Mouse (Mus musculus) hindbrain, embryonic 15.5 days (tissue): ENCODE results near the gene Plekha8. TPM values are rescaled to one million over a fixed set of nuclear protein-coding genes. Genes with fewer than 3 reads are reported as not detected.

ENCODE experiments used
- ATAC-seq: fragments of 200-750 bp; cut with Nextera tagmentation; 2 replicates; pipeline ENCODE4 v1.8.0; 2017; ENCODE audit warnings: low read depth, moderate number of reproducible peaks, moderate TSS enrichment; ENCODE audit not compliant: low FRiP score
- H3K27ac ChIP-seq: fragments of 300-500 bp; sonication (generic); replicated peaks from 2 replicates; pipeline ENCODE4 v1.5.1; 2015; ENCODE audit warnings: mild to moderate bottlenecking, inconsistent platforms
- H3K27me3 ChIP-seq: fragments of 300-500 bp; sonication (generic); 2 replicates; pipeline ENCODE4 v1.6.1; 2015; ENCODE audit warnings: control low read depth, inconsistent platforms
- H3K36me3 ChIP-seq: fragments of 300-500 bp; sonication (generic); 2 replicates; pipeline ENCODE4 v1.6.1; 2015; ENCODE audit warnings: control low read depth, inconsistent platforms
- H3K4me1 ChIP-seq: fragments of 300-500 bp; sonication (generic); replicated peaks from 2 replicates; pipeline ENCODE4 v1.6.1; 2015; ENCODE audit warnings: control low read depth, inconsistent platforms
- H3K4me2 ChIP-seq: fragments of 300-500 bp; sonication (generic); 2 replicates; pipeline ENCODE4 v1.6.1; 2015; ENCODE audit warnings: moderate library complexity, mild to moderate bottlenecking, inconsistent platforms
- H3K4me3 ChIP-seq: fragments of 300-500 bp; sonication (generic); 2 replicates; pipeline ENCODE4 v1.5.1; 2015; ENCODE audit warnings: mild to moderate bottlenecking, inconsistent platforms
- H3K9ac ChIP-seq: fragments of 300-500 bp; sonication (generic); 2 replicates; pipeline ENCODE4 v1.6.1; 2015; ENCODE audit warnings: inconsistent platforms
- H3K9me3 ChIP-seq: fragments of 300-500 bp; sonication (generic); 2 replicates; pipeline ENCODE4 v1.6.1; 2016; ENCODE audit warnings: control low read depth, inconsistent platforms
- WGBS: fragments of 180-500 bp; shearing (Covaris S2); methylation state at CpG from one replicate; pipeline ENCODE4 v1.1.7; 2015; 5-methylcytosine and 5-hydroxymethylcytosine counted together
- polyA plus RNA-seq: library from polyadenylated mRNA; unstranded; fragments of >200 nt; fragmentation: Nextera tagmentation; extraction: Ambion mirVana; gene quantifications from 2 replicates; pipeline ENCODE4 v1.2.1, GENCODE M21; 2015

The Plekha8 gene
- polyA plus RNA-seq, 1 experiment from 2014 or later: 7.9 TPM

DNA sequence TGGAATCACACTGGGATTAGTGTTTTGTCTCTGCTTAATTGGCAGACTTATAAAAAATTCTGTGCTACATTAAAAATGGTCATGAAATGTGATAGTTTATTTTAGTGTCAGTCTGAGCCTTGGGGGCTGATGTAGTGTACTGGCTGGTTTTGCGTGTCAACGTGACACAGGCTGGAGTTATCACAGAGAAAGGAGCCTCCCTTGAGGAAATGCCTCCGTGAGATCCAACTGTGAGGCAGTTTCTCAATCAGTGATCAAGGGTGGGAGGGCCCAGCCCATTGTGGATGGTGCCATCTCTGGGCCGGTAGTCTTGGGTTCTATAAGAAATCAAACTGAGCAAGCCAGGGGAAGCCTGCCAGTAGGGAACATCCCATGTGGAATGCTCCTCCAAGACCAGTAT, 11.3 kb downstream of the Plekha8 start:
- Histone ChIP-seq H3K4me3 (no peak overlapping the region), H3K4me2 (no peak overlapping the region), H3K9ac (no peak overlapping the region), H3K27ac (no peak overlapping the region), H3K36me3 (peaks cover 3% of the 10 kb centered on the region; the same call in 1 of the 2 replicates), H3K4me1 (no peaks in the 10 kb centered on the region), H3K9me3 (no peaks in the 10 kb centered on the region), H3K27me3 (no peaks in the 10 kb centered on the region)
- WGBS: 48% methylated on average over 4 of the region's 4 CpGs
- no peak for ATAC-seq

DNA sequence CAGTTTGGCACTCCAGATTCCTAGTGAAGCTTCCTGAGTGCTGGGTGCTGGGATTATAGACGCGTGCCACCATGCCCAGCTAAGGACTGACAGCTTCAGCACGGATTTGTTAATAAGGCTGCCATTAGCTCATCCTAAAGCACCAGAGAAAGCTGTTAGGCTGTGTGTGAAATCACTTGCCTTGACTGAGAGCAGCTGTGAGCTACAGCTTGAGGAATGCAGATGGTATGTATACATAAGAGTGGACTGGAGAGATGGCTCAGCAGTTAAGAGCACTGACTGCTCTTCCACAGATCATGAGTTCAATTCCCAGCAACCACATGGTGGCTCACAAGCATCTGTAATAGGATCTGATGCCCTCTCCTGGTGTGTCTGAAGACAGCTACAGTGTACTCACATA, 22.5 kb downstream of the Plekha8 start:
- H3K9ac ChIP-seq: no peak overlapping the region
- WGBS: 89% methylated on average over 3 of the region's 3 CpGs
- H3K27ac ChIP-seq: no peak overlapping the region
- H3K9me3 ChIP-seq: no peaks in the 10 kb centered on the region
- H3K4me1 ChIP-seq: no peaks in the 10 kb centered on the region
- no peak overlapping the region for H3K4me2 ChIP-seq
- 0 out of 2 replicates have a peak, but pooled peaks cover 14% of the 10 kb centered on the region for H3K36me3 ChIP-seq
- H3K4me3 ChIP-seq: no peak overlapping the region
- no peaks in the 10 kb centered on the region for H3K27me3 ChIP-seq
- no peak for ATAC-seq

DNA sequence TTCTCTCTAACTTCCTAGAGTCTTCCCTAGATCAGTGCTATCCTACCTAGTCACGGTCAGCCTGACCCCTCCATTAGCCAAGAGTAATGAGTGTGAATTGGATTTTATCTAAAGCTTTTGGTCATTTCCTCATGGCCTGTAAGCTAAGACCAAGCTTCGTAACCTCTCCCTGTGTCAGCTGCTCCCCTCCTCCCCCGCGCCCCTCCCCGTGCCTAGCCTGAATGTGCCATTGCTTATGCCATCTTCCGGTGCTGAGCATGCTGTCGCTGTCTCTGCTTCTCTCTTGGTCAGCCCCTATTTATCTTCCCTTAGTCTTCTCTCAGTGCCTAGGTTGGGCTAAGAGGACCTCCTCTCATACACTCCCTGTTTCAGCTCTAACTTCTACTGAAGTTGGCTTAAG, 24.6 kb downstream of the Plekha8 start:
- H3K4me2 ChIP-seq: no peak overlapping the region
- peaks cover 25% of the 10 kb centered on the region; the same call in 1 of the 2 replicates for H3K36me3 ChIP-seq
- no peak overlapping the region for H3K27ac ChIP-seq
- H3K9ac ChIP-seq: no peak overlapping the region
- no peak overlapping the region for H3K4me3 ChIP-seq
- no peaks in the 10 kb centered on the region for H3K27me3 ChIP-seq
- 89% methylated on average over 7 of the region's 7 CpGs for WGBS
- no peaks in the 10 kb centered on the region for H3K9me3 ChIP-seq
- H3K4me1 ChIP-seq: no peaks in the 10 kb centered on the region
- no peak for ATAC-seq

DNA sequence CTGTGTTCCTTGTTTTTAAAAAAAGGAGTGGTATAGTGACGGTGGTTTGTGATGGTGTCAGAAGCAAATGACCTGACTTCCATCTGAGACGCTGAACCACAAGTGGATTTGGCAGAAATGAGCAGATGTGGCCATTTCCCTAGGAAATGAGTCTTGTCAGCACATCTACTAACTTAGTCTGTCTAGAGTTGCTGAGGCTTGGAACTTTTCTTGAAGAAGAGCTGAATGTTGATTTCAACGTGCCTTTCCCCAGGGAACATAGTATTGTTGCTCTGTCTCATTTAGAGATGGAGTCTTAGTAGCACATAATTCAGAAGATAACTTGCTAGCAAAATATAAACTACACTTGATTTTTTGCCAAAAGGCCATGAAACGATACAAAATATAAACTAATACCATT, 25.4 kb downstream of the Plekha8 start:
- peaks cover 33% of the 10 kb centered on the region; the same call in 1 of the 2 replicates for H3K36me3 ChIP-seq
- no peak for ATAC-seq
- H3K9me3 ChIP-seq: no peaks in the 10 kb centered on the region
- no peaks in the 10 kb centered on the region for H3K4me1 ChIP-seq
- no peak overlapping the region for H3K4me2 ChIP-seq
- no peak overlapping the region for H3K4me3 ChIP-seq
- H3K27me3 ChIP-seq: no peaks in the 10 kb centered on the region
- 85% methylated on average over 4 of the region's 4 CpGs for WGBS
- H3K27ac ChIP-seq: no peak overlapping the region
- H3K9ac ChIP-seq: no peak overlapping the region

DNA sequence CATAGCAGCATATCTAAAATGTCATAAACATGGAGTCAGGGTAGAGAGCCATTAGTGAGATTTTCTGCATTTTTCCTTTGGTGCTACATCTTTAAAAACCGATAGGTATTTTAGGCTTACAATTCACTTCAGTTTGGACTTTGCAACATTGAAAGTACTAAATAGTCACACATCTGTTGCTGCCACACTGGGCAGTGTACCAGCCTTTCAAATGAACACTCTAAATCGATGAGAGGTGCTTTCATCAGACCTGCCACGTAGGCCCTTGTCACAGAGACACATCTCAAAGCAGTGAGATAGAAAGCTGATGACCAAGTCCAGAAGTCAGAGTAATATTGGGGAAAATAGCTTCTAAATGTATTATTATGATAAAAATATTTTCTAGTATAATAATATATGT, 33.5 kb downstream of the Plekha8 start:
- no peak for ATAC-seq
- Histone ChIP-seq H3K4me2 (no peak overlapping the region), H3K9ac (no peak overlapping the region), H3K4me3 (no peak overlapping the region), H3K4me1 (no peaks in the 10 kb centered on the region), H3K27me3 (no peaks in the 10 kb centered on the region), H3K27ac (no peak overlapping the region), H3K36me3 (peaks cover 50% of the 10 kb centered on the region), H3K9me3 (no peaks in the 10 kb centered on the region)
- 93% methylated on average over 3 of the region's 3 CpGs for WGBS

DNA sequence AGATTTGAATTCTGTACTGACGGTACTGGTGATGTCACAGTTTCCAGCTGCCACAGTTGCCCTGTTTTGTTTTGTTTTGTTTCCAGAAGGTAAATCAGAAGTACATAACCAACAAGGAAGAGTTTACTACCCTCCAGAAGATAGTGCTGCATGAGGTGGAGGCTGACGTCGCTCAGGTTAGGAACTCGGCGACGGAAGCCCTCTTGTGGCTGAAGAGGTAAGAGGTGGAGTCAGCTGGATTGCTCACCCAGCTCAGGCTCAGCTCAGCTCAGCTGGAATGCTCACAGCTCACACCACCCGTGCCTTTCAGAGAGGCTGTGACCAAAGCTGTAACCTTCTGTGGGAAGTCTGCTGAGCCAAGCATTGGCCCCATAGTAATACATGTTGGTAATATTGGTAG, 34.8 kb downstream of the Plekha8 start:
- Histone ChIP-seq H3K9ac (no peak overlapping the region), H3K4me3 (no peak overlapping the region), H3K4me1 (no peaks in the 10 kb centered on the region), H3K4me2 (no peak overlapping the region), H3K9me3 (no peaks in the 10 kb centered on the region), H3K36me3 (peaks cover 42% of the 10 kb centered on the region), H3K27me3 (no peaks in the 10 kb centered on the region), H3K27ac (no peak overlapping the region)
- ATAC-seq: no peak
- WGBS: 35% methylated on average over 7 of the region's 7 CpGs

DNA sequence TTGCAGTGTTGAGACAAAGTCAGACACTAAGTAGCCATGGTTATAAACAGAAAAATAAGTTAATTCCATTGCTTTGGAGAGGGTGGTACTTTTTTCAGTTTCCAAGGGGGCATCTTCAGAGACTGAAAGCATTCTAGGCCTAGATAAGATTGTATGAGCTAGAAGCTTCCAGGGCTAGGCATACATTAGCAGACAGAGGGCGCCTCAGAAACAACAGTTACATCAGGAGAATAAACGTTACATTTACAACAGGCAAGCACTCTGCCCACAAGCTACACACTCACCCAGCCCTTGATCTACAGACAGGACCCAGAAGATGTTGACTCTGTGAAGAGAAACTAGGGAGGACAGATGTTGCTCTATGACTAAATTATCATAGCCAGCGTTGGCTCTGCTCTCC, 36.6 kb downstream of the Plekha8 start:
- Histone ChIP-seq H3K36me3 (peaks cover 37% of the 10 kb centered on the region), H3K9ac (no peak overlapping the region), H3K27ac (no peak overlapping the region), H3K4me2 (no peak overlapping the region), H3K27me3 (no peaks in the 10 kb centered on the region), H3K4me1 (no peaks in the 10 kb centered on the region), H3K9me3 (no peaks in the 10 kb centered on the region), H3K4me3 (no peak overlapping the region)
- no peak for ATAC-seq
- 50% methylated on average over 3 of the region's 3 CpGs for WGBS

DNA sequence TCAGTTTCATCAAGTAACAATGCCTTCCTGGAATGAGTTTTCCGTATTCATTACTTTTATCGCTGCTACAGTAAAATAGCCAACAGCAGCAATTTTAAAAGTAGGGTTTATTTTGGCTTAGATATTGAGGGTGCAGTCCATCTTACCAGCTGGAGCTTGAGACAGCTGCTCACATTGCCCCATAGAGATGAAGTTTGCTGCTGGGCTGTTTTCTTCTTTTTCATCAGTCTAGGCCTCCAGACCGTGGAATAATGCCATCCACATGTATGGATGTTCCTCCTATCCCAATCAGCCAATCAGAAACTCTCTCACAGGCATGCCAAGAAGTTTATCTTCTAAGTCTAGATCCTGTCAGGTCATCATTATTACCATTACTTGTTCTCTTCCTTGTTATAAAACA, 45.0 kb downstream of the Plekha8 start:
- H3K4me2 ChIP-seq: no peak overlapping the region
- no peak overlapping the region for H3K9ac ChIP-seq
- no peak for ATAC-seq
- WGBS: 89% methylated on average over 3 of the region's 3 CpGs
- H3K27me3 ChIP-seq: no peaks in the 10 kb centered on the region
- H3K27ac ChIP-seq: no peak overlapping the region
- H3K36me3 ChIP-seq: peaks cover 27% of the 10 kb centered on the region
- no peak overlapping the region for H3K4me3 ChIP-seq
- H3K9me3 ChIP-seq: no peaks in the 10 kb centered on the region
- no peaks in the 10 kb centered on the region for H3K4me1 ChIP-seq

DNA sequence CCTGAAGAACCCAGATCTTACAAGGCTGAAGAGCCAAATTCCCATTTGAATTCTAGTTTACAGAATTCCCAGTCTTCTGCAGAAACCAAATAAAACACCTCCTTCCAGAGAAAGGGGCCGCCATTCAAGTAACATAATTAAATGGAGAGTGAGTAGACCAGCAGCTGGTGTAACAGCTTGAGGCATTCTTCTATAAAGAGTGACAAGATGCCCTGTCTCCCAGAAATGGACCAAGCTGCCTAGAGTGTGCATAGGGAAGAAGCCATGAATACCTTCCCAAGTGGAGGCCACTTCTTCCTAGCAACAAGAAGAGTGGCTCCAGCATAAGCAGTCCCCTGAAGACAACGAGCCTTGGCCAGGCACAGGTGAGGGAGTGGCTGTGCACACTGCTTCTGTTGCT, 47.0 kb downstream of the Plekha8 start:
- ATAC-seq: no peak
- 85% methylated on average over 2 of the region's 2 CpGs for WGBS
- H3K4me2 ChIP-seq: no peak overlapping the region
- no peak overlapping the region for H3K4me3 ChIP-seq
- no peaks in the 10 kb centered on the region for H3K9me3 ChIP-seq
- H3K36me3 ChIP-seq: peaks cover 22% of the 10 kb centered on the region
- no peaks in the 10 kb centered on the region for H3K27me3 ChIP-seq
- no peak overlapping the region for H3K27ac ChIP-seq
- no peaks in the 10 kb centered on the region for H3K4me1 ChIP-seq
- no peak overlapping the region for H3K9ac ChIP-seq

DNA sequence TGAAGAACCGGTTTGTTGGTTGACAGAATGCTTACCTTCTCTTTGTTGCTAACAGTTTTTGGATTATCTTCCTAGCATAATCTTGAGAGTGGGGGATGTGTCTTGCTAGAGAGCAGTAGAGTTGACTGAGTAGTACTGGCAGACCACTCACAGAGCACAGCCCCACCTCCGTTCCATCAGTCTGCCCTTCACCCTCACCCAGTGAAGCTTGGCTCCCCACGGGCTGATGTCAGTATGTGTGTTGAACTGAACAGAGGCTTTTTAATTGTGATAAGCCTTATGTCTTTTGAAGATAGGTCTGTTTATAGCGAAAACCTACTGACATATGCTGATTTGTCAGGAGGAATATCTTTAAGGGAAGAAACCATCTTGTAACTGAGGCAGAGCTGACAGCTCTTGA, 48.3 kb downstream of the Plekha8 start:
- Histone ChIP-seq H3K4me1 (no peaks in the 10 kb centered on the region), H3K4me2 (no peak overlapping the region), H3K36me3 (peaks cover 18% of the 10 kb centered on the region; the same call in 1 of the 2 replicates), H3K27ac (no peak overlapping the region), H3K9ac (no peak overlapping the region), H3K4me3 (no peak overlapping the region), H3K27me3 (no peaks in the 10 kb centered on the region), H3K9me3 (no peaks in the 10 kb centered on the region)
- no peak for ATAC-seq
- 93% methylated on average over 4 of the region's 4 CpGs for WGBS

DNA sequence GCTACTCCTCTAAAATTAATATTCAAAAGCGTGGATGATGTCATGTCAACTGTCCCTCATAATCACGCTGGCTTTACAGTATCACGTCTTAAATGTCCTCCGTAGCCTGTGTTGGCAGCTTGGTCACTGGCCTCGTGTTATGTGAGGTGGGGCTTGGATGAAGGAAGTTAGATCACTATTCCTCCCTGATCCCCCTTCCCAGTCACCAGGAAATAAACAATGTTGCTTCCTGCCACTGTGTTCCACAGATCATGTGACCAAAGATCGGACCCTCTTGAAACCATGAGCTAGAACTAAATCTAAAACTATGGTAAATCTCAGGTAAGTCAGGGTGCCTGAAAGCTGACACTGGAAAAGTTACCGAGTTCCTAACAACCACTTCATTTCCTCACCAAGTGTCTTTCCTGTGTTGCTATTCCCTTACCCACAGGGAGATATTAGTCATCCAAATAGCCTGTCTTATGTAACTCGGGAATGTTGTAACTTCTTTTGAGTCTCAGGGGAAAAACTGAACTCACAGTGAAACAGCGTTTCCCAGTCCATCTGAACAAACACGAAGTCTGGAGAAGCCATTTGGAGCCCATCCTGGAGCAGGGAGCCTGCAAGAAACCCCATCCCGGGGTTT, 60.7 kb downstream of the Plekha8 start:
- no peak for ATAC-seq
- H3K4me2 ChIP-seq: no peak overlapping the region
- H3K4me1 ChIP-seq: no peaks in the 10 kb centered on the region; the same call in 1 of the 2 replicates
- no peaks in the 10 kb centered on the region for H3K9me3 ChIP-seq
- 86% methylated on average over 11 of the region's 11 CpGs for WGBS
- no peak overlapping the region for H3K27ac ChIP-seq
- no peak overlapping the region for H3K9ac ChIP-seq
- H3K36me3 ChIP-seq: no peaks in the 10 kb centered on the region
- no peak overlapping the region for H3K4me3 ChIP-seq
- no peaks in the 10 kb centered on the region for H3K27me3 ChIP-seq

DNA sequence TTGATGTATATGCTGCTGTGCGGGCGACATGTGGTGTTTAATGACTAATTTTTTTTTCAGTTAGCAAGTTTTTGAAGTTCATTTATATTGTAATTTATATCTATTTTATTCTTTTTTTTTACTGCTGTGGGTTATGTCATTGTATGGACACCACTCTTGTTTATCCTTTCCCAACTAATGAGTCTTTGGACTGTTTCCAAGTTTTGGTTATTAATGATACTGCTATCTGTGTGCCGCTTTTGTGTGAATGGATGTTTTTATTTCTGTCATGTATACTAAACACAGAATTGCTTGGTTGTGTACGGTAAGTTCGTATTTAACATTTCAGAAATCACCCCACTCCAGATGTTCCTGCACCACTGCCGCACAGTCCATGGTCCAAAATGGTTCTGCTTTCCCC, 63.0 kb downstream of the Plekha8 start:
- no peaks in the 10 kb centered on the region for H3K27me3 ChIP-seq
- no peaks in the 10 kb centered on the region for H3K4me1 ChIP-seq
- no peak overlapping the region for H3K9ac ChIP-seq
- 84% methylated on average over 6 of the region's 6 CpGs for WGBS
- H3K4me3 ChIP-seq: no peak overlapping the region
- no peaks in the 10 kb centered on the region for H3K9me3 ChIP-seq
- no peaks in the 10 kb centered on the region for H3K36me3 ChIP-seq
- no peak for ATAC-seq
- H3K4me2 ChIP-seq: no peak overlapping the region
- H3K27ac ChIP-seq: no peak overlapping the region

DNA sequence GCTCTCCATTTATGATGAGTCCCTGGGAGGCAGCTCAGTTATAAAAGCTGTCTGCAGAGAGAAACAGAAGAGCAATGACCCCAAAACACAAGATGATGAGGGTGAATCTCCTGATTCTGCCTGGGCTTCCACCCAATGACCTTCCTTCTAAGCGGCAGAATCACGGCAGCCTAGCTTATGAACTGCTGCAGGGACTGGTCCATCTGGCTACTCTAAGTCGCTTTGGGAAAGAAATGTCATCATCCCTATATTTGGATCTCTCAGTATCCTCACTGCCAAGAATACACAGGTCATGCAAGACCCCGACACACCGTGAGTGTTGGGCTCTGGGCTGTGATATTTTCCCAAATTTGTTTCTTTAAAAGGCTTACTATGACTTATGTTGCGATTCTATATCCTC, 75.0 kb downstream of the Plekha8 start:
- Histone ChIP-seq H3K4me1 (no peaks in the 10 kb centered on the region), H3K4me2 (no peak overlapping the region), H3K27ac (no peak overlapping the region), H3K9me3 (0 out of 2 replicates have a peak, but pooled peaks cover 5% of the 10 kb centered on the region), H3K36me3 (no peaks in the 10 kb centered on the region), H3K4me3 (no peak overlapping the region), H3K27me3 (no peaks in the 10 kb centered on the region), H3K9ac (no peak overlapping the region)
- no peak for ATAC-seq
- WGBS: 92% methylated on average over 6 of the region's 6 CpGs
